Mouse (Mus musculus): ENCODE results near the gene Tubgcp3. TPM values are rescaled to one million over a fixed set of nuclear protein-coding genes. Genes with fewer than 3 reads are reported as not detected.
A peak's percentile ranks its signal among the peaks of the same experiment; 100 is the strongest.

The Tubgcp3 gene
- total and polyA plus RNA-seq, 3 experiments: 29.7 to 48.7 (median 33.4) TPM

DNA sequence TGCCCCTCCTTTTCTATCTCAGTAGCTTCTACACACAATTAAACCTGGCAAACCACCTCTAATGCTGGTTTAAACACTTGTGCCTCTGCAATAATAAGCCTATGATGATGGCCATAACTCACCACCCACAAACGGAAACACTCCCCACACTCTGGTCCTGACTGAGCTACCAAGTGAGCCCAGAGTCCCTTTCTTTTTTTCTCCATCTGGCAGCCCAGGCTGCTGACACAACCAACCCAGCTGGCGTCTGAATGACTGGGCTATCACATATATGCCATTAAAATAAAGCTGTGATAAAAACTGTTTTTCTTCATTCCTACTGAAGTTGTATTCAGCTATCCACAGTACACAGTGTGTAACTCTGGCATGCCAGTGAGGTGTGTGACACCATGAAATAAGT lies 36.7 kb downstream of the Tubgcp3 start:
- H3K4me1 ChIP-seq (ENCODE audit: control insufficient read depth in 1 of 2, insufficient read depth in 2 of 2): peaks cover 3 to 23% of the 10 kb centered on the region in 2 experiments
- no peak overlapping the region for H3K9ac ChIP-seq (ENCODE audit: insufficient read depth, low read depth)
- dilution Hi-C loops (cut with MboI; ENCODE audit: extremely low pct_ligation_motif_present, extremely low pct_unique_long_range_greater_than_20kb, low sequenced_read_pairs) (no loop called here), in situ Hi-C loops (cut with MboI; ENCODE audit: low pct_ligation_motif_present, low pct_unique_long_range_greater_than_20kb, low sequenced_read_pairs) (no loop called here)
- no peaks in the 10 kb centered on the region for H3K27me3 ChIP-seq (replicated peaks)
- H3K36me3 ChIP-seq (replicated peaks in 1 of 2; ENCODE audit: control insufficient read depth in 1 of 2, insufficient read depth in 1 of 2, low read length in 1 of 2): peaks cover 76 to 88% of the 10 kb centered on the region in 2 experiments
- no peak for TF ChIP-seq RCOR1 (conservative IDR thresholded peaks at IDR 0.05; ENCODE audit: low read depth, low read length)
- no peak for TF ChIP-seq POLR2AphosphoS2 (IDR thresholded peaks at IDR 0.05; ENCODE audit: low read depth, low read length)
- TF ChIP-seq UBTF (IDR thresholded peaks at IDR 0.05; ENCODE audit: low read depth, low read length): no peak
- no peak for TF ChIP-seq GABPA (IDR thresholded peaks at IDR 0.05; ENCODE audit: insufficient replicate concordance, low read depth, low read length)
- TF ChIP-seq JUND (conservative IDR thresholded peaks at IDR 0.05; ENCODE audit: low read depth, low read length): no peak
- TF ChIP-seq MAFK (IDR thresholded peaks at IDR 0.05; ENCODE audit: insufficient replicate concordance, low read length): no peak
- no peak for TF ChIP-seq IRF4 (IDR thresholded peaks at IDR 0.05; ENCODE audit: low read depth, low read length)
- TF ChIP-seq MXI1 (IDR thresholded peaks at IDR 0.05; ENCODE audit: low read depth, low read length): no peak
- TF ChIP-seq MAX (IDR thresholded peaks at IDR 0.05; ENCODE audit: low read length): no peak
- TF ChIP-seq EP300 (IDR thresholded peaks at IDR 0.05; ENCODE audit: low read length): no peak
- no peak for TF ChIP-seq NRF1 (IDR thresholded peaks at IDR 0.05; ENCODE audit: low read depth, low read length)
- no peak for TF ChIP-seq POLR2A (IDR thresholded peaks at IDR 0.05; ENCODE audit: low read depth, low read length)
- no peaks in the 10 kb centered on the region for H3K9me3 ChIP-seq (replicated peaks; ENCODE audit: low read length)
- no peak for DNase-seq (ENCODE audit: extremely low read depth)
- H3K79me2 ChIP-seq (replicated peaks; ENCODE audit: control insufficient read depth, extremely low read depth, insufficient read depth, poor library complexity, severe bottlenecking): no peaks in the 10 kb centered on the region
- no peak overlapping the region for H3K4me2 ChIP-seq (ENCODE audit: insufficient read depth, low read depth, poor library complexity, severe bottlenecking)
- no peak overlapping the region for H3K27ac ChIP-seq (ENCODE audit: insufficient read depth, low read depth)
- no peak overlapping the region for H3K4me3 ChIP-seq (replicated peaks in 1 of 3; ENCODE audit: low read depth in 2 of 3, low read length in 2 of 3, poor library complexity in 1 of 3)

DNA sequence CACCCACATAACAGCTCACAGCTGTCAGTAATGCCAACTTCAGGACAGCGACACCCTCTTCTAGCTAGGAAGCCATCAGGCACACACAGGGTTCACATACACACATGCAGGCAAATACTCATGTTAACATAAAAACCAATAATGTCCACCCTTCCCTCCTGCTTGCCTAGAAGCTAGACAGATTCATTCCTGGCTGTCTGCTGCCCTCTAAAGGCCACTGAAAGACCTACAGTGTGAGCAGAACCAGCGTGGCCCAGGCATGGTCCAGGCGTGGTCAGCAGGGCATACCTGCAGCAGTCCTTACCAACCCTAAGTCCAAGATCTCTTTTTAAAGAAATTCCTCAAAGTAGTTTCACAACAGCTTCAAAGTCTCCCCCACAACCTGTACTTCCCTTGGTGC lies 43.0 kb downstream of the Tubgcp3 start:
- in situ Hi-C loops (cut with MboI; ENCODE audit: low pct_ligation_motif_present, low pct_unique_long_range_greater_than_20kb, low sequenced_read_pairs): no loop called here
- Histone ChIP-seq H3K4me3 (replicated peaks in 1 of 3; ENCODE audit: low read depth in 2 of 3, low read length in 2 of 3, poor library complexity in 1 of 3) (no peak overlapping the region), H3K4me2 (ENCODE audit: insufficient read depth, low read depth, poor library complexity, severe bottlenecking) (no peak overlapping the region), H3K27ac (ENCODE audit: insufficient read depth, low read depth) (no peak overlapping the region), H3K9ac (ENCODE audit: insufficient read depth, low read depth) (no peak overlapping the region), H3K4me1 (ENCODE audit: control insufficient read depth in 1 of 2, insufficient read depth in 2 of 2) (peaks cover 0 to 1% of the 10 kb centered on the region in 2 experiments; a peak in 2 of 4 replicates), H3K36me3 (replicated peaks in 1 of 2; ENCODE audit: control insufficient read depth in 1 of 2, insufficient read depth in 1 of 2, low read length in 1 of 2) (peaks cover 75 to 92% of the 10 kb centered on the region in 2 experiments), H3K27me3 (replicated peaks) (no peaks in the 10 kb centered on the region), H3K79me2 (replicated peaks; ENCODE audit: control insufficient read depth, extremely low read depth, insufficient read depth, poor library complexity, severe bottlenecking) (no peaks in the 10 kb centered on the region), H3K9me3 (replicated peaks; ENCODE audit: low read length) (no peaks in the 10 kb centered on the region)
- peak; percentile 50 to 59; a peak in 3 of 4 replicates for TF ChIP-seq CTCF (conservative IDR thresholded peaks at IDR 0.05 in 1 of 2, IDR thresholded peaks at IDR 0.05 in 1 of 2; ENCODE audit: low read depth in 2 of 2, low read length in 2 of 2)
- no peak for TF ChIP-seq ZMIZ1 (IDR thresholded peaks at IDR 0.05; ENCODE audit: low read depth, low read length)
- TF ChIP-seq EP300 (IDR thresholded peaks at IDR 0.05; ENCODE audit: low read length): no peak
- no peak for TF ChIP-seq BHLHE40 (IDR thresholded peaks at IDR 0.05; ENCODE audit: low read depth, low read length)
- TF ChIP-seq CHD2 (IDR thresholded peaks at IDR 0.05; ENCODE audit: low read length): no peak
- TF ChIP-seq MAZ (IDR thresholded peaks at IDR 0.05; ENCODE audit: low read depth, low read length): no peak
- no peak for TF ChIP-seq ZNF384 (IDR thresholded peaks at IDR 0.05; ENCODE audit: low read depth, low read length)
- no peak for TF ChIP-seq E2F4 (IDR thresholded peaks at IDR 0.05; ENCODE audit: insufficient replicate concordance, low read depth, low read length)
- TF ChIP-seq USF1 (IDR thresholded peaks at IDR 0.05; ENCODE audit: low read depth, low read length): no peak
- TF ChIP-seq NRF1 (IDR thresholded peaks at IDR 0.05; ENCODE audit: low read depth, low read length): no peak
- TF ChIP-seq ETS1 (conservative IDR thresholded peaks at IDR 0.05; ENCODE audit: low read depth, low read length): no peak
- TF ChIP-seq SMC3 (IDR thresholded peaks at IDR 0.05; ENCODE audit: low read depth, low read length): peak; percentile 17; the same call in 1 of the 2 replicates
- no peak for TF ChIP-seq NELFE (IDR thresholded peaks at IDR 0.05; ENCODE audit: low read depth, low read length)
- no peak for TF ChIP-seq UBTF (IDR thresholded peaks at IDR 0.05; ENCODE audit: low read depth, low read length)
- peak; percentile 35 for TF ChIP-seq RAD21 (IDR thresholded peaks at IDR 0.05; ENCODE audit: low read depth, low read length)
- TF ChIP-seq GABPA (IDR thresholded peaks at IDR 0.05; ENCODE audit: insufficient replicate concordance, low read depth, low read length): no peak
- no peak for TF ChIP-seq ZC3H11A (IDR thresholded peaks at IDR 0.05; ENCODE audit: low read depth, low read length)
- no peak for TF ChIP-seq USF2 (conservative IDR thresholded peaks at IDR 0.05; ENCODE audit: low read depth, low read length)
- DNase-seq (ENCODE audit: extremely low read depth): peak; percentile 24
- dilution Hi-C loops (cut with MboI; ENCODE audit: extremely low pct_ligation_motif_present, extremely low pct_unique_long_range_greater_than_20kb, low sequenced_read_pairs): no loop called here

Measured in CH12.LX (cell line).